16 mouse cellular contexts compared by ENCODE assay signal in genomic region chr3:103193186-103193585, GRCm38 (mm10).
"Had no signal": no experiment of that assay in that cellular context is flagged by ENCODE, and none has a peak within 500 bp of the region (broad histone marks: within the 10 kb centered on the region; RNA-seq: fewer than 3 reads in every experiment).

No protein-coding gene starts in this region.

- DNase-seq: liver, postnatal 0 days; lung, embryonic 14.5 days; lung, postnatal 10 days; lung, postnatal 4 days; midbrain, embryonic 14.5 days; right cerebral cortex, postnatal 14 days; right cerebral cortex, postnatal 4 days; spleen, adult 18-20 months; thymus, adult 2 months; thymus, postnatal 25 days had no signal

- H3K9ac ChIP-seq: liver, embryonic 15.5 days; liver, postnatal 0 days; lung, embryonic 14.5 days; midbrain, embryonic 12.5 days; neural tube, embryonic 13.5 days had no signal

- H3K4me2 ChIP-seq: liver, embryonic 15.5 days; lung, embryonic 14.5 days; midbrain, embryonic 12.5 days; neural tube, embryonic 13.5 days had no signal

- H3K4me3 ChIP-seq: liver, embryonic 15.5 days; midbrain, embryonic 10.5 days; midbrain, embryonic 12.5 days; myocyte; neural tube, embryonic 13.5 days had no signal

- H3K27me3 ChIP-seq: liver, embryonic 15.5 days; midbrain, embryonic 12.5 days; neural tube, embryonic 13.5 days had no signal

- H3K9me3 ChIP-seq: liver, embryonic 15.5 days had no signal

- H3K4me1 ChIP-seq: midbrain, embryonic 10.5 days; midbrain, embryonic 12.5 days; neural tube, embryonic 13.5 days had no signal

- H3K27ac ChIP-seq: liver, embryonic 15.5 days; midbrain, embryonic 10.5 days; midbrain, embryonic 12.5 days had no signal

- H3K36me3 ChIP-seq: liver, embryonic 15.5 days; midbrain, embryonic 10.5 days; midbrain, embryonic 12.5 days; neural tube, embryonic 13.5 days had no signal

- ATAC-seq: liver, postnatal 0 days; midbrain, embryonic 16.5 days had no signal
